Mouse (Mus musculus): ENCODE results near the gene Nmd3. TPM values are rescaled to one million over a fixed set of nuclear protein-coding genes. Genes with fewer than 3 reads are reported as not detected.

The Nmd3 gene
- polyA plus RNA-seq, 1 experiment from 2014 or later, result 109 TPM

GRCm38 (mm10) chr3:69723161-69723560 is 1.4 kb downstream of the Nmd3 start:
- peak overlapping the region; percentile 94; the same call in 1 of the 2 replicates for H3K9ac ChIP-seq
- no peaks in the 10 kb centered on the region for H3K36me3 ChIP-seq
- H3K4me2 ChIP-seq (replicated peaks), result peak overlapping the region; percentile 72
- no peaks in the 10 kb centered on the region for H3K27me3 ChIP-seq (replicated peaks)
- peaks cover 11% of the 10 kb centered on the region for H3K4me1 ChIP-seq
- no peak for ATAC-seq (ENCODE audit: low FRiP score, low read depth)
- 29% methylated on average over 7 of the region's 7 CpGs for WGBS
- H3K27ac ChIP-seq, result no peak overlapping the region
- H3K9me3 ChIP-seq, result no peaks in the 10 kb centered on the region
- peak overlapping the region; percentile 91 for H3K4me3 ChIP-seq

- no peak for ATAC-seq (ENCODE audit: low FRiP score, low read depth)
- H3K36me3 ChIP-seq, result peaks cover 28% of the 10 kb centered on the region
- H3K9me3 ChIP-seq, result no peaks in the 10 kb centered on the region
- no peak overlapping the region for H3K4me2 ChIP-seq (replicated peaks)
- no peaks in the 10 kb centered on the region for H3K4me1 ChIP-seq
- no peaks in the 10 kb centered on the region for H3K27me3 ChIP-seq (replicated peaks)
- H3K9ac ChIP-seq, result no peak overlapping the region
- H3K27ac ChIP-seq, result no peak overlapping the region
- H3K4me3 ChIP-seq, result no peak overlapping the region
Measured at GRCm38 (mm10) chr3:69730930-69731329, 9.1 kb downstream of the Nmd3 start.

GRCm38 (mm10) chr3:69733939-69734338 is 12.2 kb downstream of the Nmd3 start:
- Histone ChIP-seq H3K27me3 (replicated peaks) (no peaks in the 10 kb centered on the region), H3K36me3 (peaks cover 38% of the 10 kb centered on the region), H3K4me2 (replicated peaks) (no peak overlapping the region), H3K9me3 (no peaks in the 10 kb centered on the region), H3K4me1 (no peaks in the 10 kb centered on the region), H3K9ac (no peak overlapping the region), H3K27ac (no peak overlapping the region), H3K4me3 (no peak overlapping the region)
- 90% methylated on average over 2 of the region's 2 CpGs for WGBS
- no peak for ATAC-seq (ENCODE audit: low FRiP score, low read depth)

- no peaks in the 10 kb centered on the region for H3K27me3 ChIP-seq (replicated peaks)
- 89% methylated on average over 3 of the region's 3 CpGs for WGBS
- no peak overlapping the region for H3K4me2 ChIP-seq (replicated peaks)
- peaks cover 34% of the 10 kb centered on the region; the same call in 1 of the 2 replicates for H3K36me3 ChIP-seq
- H3K4me1 ChIP-seq, result no peaks in the 10 kb centered on the region
- H3K27ac ChIP-seq, result no peak overlapping the region
- H3K9me3 ChIP-seq, result no peaks in the 10 kb centered on the region
- H3K9ac ChIP-seq, result no peak overlapping the region
- ATAC-seq (ENCODE audit: low FRiP score, low read depth), result no peak
- H3K4me3 ChIP-seq, result no peak overlapping the region
Measured at GRCm38 (mm10) chr3:69755192-69755591, 33.4 kb downstream of the Nmd3 start.

GRCm38 (mm10) chr3:69755968-69756367 is 34.2 kb downstream of the Nmd3 start:
- Histone ChIP-seq H3K4me2 (replicated peaks) (no peak overlapping the region), H3K27ac (no peak overlapping the region), H3K4me1 (no peaks in the 10 kb centered on the region), H3K4me3 (no peak overlapping the region), H3K9me3 (no peaks in the 10 kb centered on the region), H3K27me3 (replicated peaks) (no peaks in the 10 kb centered on the region), H3K9ac (no peak overlapping the region), H3K36me3 (peaks cover 26% of the 10 kb centered on the region; the same call in 1 of the 2 replicates)
- WGBS, result 93% methylated on average over 3 of the region's 3 CpGs
- no peak for ATAC-seq (ENCODE audit: low FRiP score, low read depth)

- no peak overlapping the region for H3K27ac ChIP-seq
- H3K9me3 ChIP-seq, result no peaks in the 10 kb centered on the region
- 38% methylated on average over 7 of the region's 7 CpGs for WGBS
- H3K27me3 ChIP-seq (replicated peaks), result no peaks in the 10 kb centered on the region
- peak; percentile 57; the same call in 1 of the 2 replicates for ATAC-seq (ENCODE audit: low FRiP score, low read depth)
- no peaks in the 10 kb centered on the region for H3K4me1 ChIP-seq
- H3K36me3 ChIP-seq, result peaks cover 30% of the 10 kb centered on the region; the same call in 1 of the 2 replicates
- no peak overlapping the region for H3K9ac ChIP-seq
- H3K4me3 ChIP-seq, result no peak overlapping the region
- H3K4me2 ChIP-seq (replicated peaks), result no peak overlapping the region
Measured at GRCm38 (mm10) chr3:69756499-69756898, 34.7 kb downstream of the Nmd3 start.

GRCm38 (mm10) chr3:69757456-69757855 is 35.7 kb downstream of the Nmd3 start:
- WGBS, result 92% methylated on average over 1 of the region's 1 CpGs
- no peak for ATAC-seq (ENCODE audit: low FRiP score, low read depth)
- no peaks in the 10 kb centered on the region for H3K4me1 ChIP-seq
- H3K27ac ChIP-seq, result no peak overlapping the region
- H3K9ac ChIP-seq, result no peak overlapping the region
- no peak overlapping the region for H3K4me2 ChIP-seq (replicated peaks)
- H3K9me3 ChIP-seq, result no peaks in the 10 kb centered on the region
- no peaks in the 10 kb centered on the region for H3K27me3 ChIP-seq (replicated peaks)
- H3K36me3 ChIP-seq, result peaks cover 30% of the 10 kb centered on the region; the same call in 1 of the 2 replicates
- H3K4me3 ChIP-seq, result no peak overlapping the region

GRCm38 (mm10) chr3:69760081-69760480 is 38.3 kb downstream of the Nmd3 start:
- Histone ChIP-seq H3K4me3 (no peak overlapping the region), H3K9ac (no peak overlapping the region), H3K27me3 (replicated peaks) (no peaks in the 10 kb centered on the region), H3K4me2 (replicated peaks) (no peak overlapping the region), H3K9me3 (no peaks in the 10 kb centered on the region), H3K36me3 (peaks cover 23% of the 10 kb centered on the region), H3K27ac (no peak overlapping the region), H3K4me1 (no peaks in the 10 kb centered on the region)
- no peak for ATAC-seq (ENCODE audit: low FRiP score, low read depth)
- WGBS, result 89% methylated on average over 6 of the region's 6 CpGs

- Histone ChIP-seq H3K4me1 (no peaks in the 10 kb centered on the region), H3K4me3 (no peak overlapping the region), H3K9me3 (no peaks in the 10 kb centered on the region), H3K4me2 (replicated peaks) (no peak overlapping the region), H3K27me3 (replicated peaks) (no peaks in the 10 kb centered on the region), H3K9ac (no peak overlapping the region), H3K27ac (no peak overlapping the region), H3K36me3 (peaks cover 24% of the 10 kb centered on the region)
- ATAC-seq (ENCODE audit: low FRiP score, low read depth), result no peak
- 82% methylated on average over 4 of the region's 4 CpGs for WGBS
Measured at GRCm38 (mm10) chr3:69761195-69761594, 39.4 kb downstream of the Nmd3 start.

- no peak overlapping the region for H3K4me3 ChIP-seq
Measured at GRCm38 (mm10) chr3:69762838-69763368, 41.1 kb downstream of the Nmd3 start.

GRCm38 (mm10) chr3:69763630-69764565 is 42.1 kb downstream of the Nmd3 start:
- no peak for ATAC-seq (ENCODE audit: low FRiP score, low read depth)
- H3K27me3 ChIP-seq (replicated peaks), result no peaks in the 10 kb centered on the region
- WGBS, result 93% methylated on average over 21 of the region's 21 CpGs
- H3K4me3 ChIP-seq, result no peak overlapping the region
- no peak overlapping the region for H3K9ac ChIP-seq
- no peak overlapping the region for H3K4me2 ChIP-seq (replicated peaks)
- no peaks in the 10 kb centered on the region for H3K4me1 ChIP-seq
- no peaks in the 10 kb centered on the region for H3K9me3 ChIP-seq
- no peak overlapping the region for H3K27ac ChIP-seq
- peaks cover 18% of the 10 kb centered on the region for H3K36me3 ChIP-seq

More at GRCm38 (mm10) chr3:69762838-69763368, 41.1 kb downstream of the Nmd3 start:
- peaks cover 24% of the 10 kb centered on the region for H3K36me3 ChIP-seq
- H3K9ac ChIP-seq, result no peak overlapping the region
- no peaks in the 10 kb centered on the region for H3K9me3 ChIP-seq
- no peak overlapping the region for H3K4me2 ChIP-seq (replicated peaks)
- 87% methylated on average over 6 of the region's 6 CpGs for WGBS
- H3K27ac ChIP-seq, result no peak overlapping the region
- ATAC-seq (ENCODE audit: low FRiP score, low read depth), result no peak
- no peaks in the 10 kb centered on the region for H3K4me1 ChIP-seq
- H3K27me3 ChIP-seq (replicated peaks), result no peaks in the 10 kb centered on the region

GRCm38 (mm10) chr3:69765206-69765605 is 43.4 kb downstream of the Nmd3 start:
- no peak overlapping the region for H3K4me2 ChIP-seq (replicated peaks)
- 88% methylated on average over 11 of the region's 11 CpGs for WGBS
- no peaks in the 10 kb centered on the region for H3K9me3 ChIP-seq
- ATAC-seq (ENCODE audit: low FRiP score, low read depth), result no peak
- peaks cover 14% of the 10 kb centered on the region for H3K36me3 ChIP-seq
- no peak overlapping the region for H3K9ac ChIP-seq
- no peaks in the 10 kb centered on the region for H3K27me3 ChIP-seq (replicated peaks)
- no peak overlapping the region for H3K4me3 ChIP-seq
- no peak overlapping the region for H3K27ac ChIP-seq
- H3K4me1 ChIP-seq, result no peaks in the 10 kb centered on the region

All from neural tube, embryonic 12.5 days (tissue).